24 mouse cellular contexts compared by ENCODE assay signal in genomic region chr2:21810431-21810830, GRCm38 (mm10).
"Had no signal": no experiment of that assay in that cellular context is flagged by ENCODE, and none has a peak within 500 bp of the region (broad histone marks: within the 10 kb centered on the region; RNA-seq: fewer than 3 reads in every experiment).

No protein-coding gene starts in this region.

- ATAC-seq: hindbrain, embryonic 16.5 days; inflammation-experienced regulatory T-cells, adult 6 months; intestine, embryonic 15.5 days; intestine, postnatal 0 days had no signal

- H3K27ac ChIP-seq: gastrocnemius, adult 2 months; heart, embryonic 10.5 days; hindbrain, embryonic 10.5 days; hindbrain, embryonic 13.5 days; intestine, embryonic 15.5 days; layer of hippocampus, adult 2 months; left cerebral cortex, adult 2 months; limb, embryonic 10.5 days; limb, embryonic 12.5 days had no signal

- DNase-seq: gastrocnemius, adult 2 months; gastrocnemius, postnatal 10 days; gastrocnemius, postnatal 25 days; heart, adult 18-20 months; heart, postnatal 10 days; heart, postnatal 4 days; kidney, adult 18-20 months; kidney, adult 8-10 months; kidney, postnatal 10 days; kidney, postnatal 25 days; kidney, postnatal 4 days; liver had no signal

- H3K36me3 ChIP-seq: heart, embryonic 10.5 days; heart, embryonic 12.5 days; hindbrain, embryonic 10.5 days; hindbrain, embryonic 13.5 days; intestine, embryonic 15.5 days; limb, embryonic 10.5 days; limb, embryonic 12.5 days had no signal

- H3K9me3 ChIP-seq: heart, embryonic 10.5 days; heart, embryonic 12.5 days; hindbrain, embryonic 10.5 days; hindbrain, embryonic 13.5 days; intestine, embryonic 15.5 days; limb, embryonic 10.5 days; limb, embryonic 12.5 days had no signal

- H3K4me1 ChIP-seq: heart, embryonic 10.5 days; heart, embryonic 12.5 days; hindbrain, embryonic 10.5 days; hindbrain, embryonic 13.5 days; intestine, embryonic 15.5 days; limb, embryonic 10.5 days; limb, embryonic 12.5 days had no signal

- H3K4me3 ChIP-seq: gastrocnemius, adult 2 months; heart, embryonic 10.5 days; heart, embryonic 12.5 days; hindbrain, embryonic 10.5 days; hindbrain, embryonic 13.5 days; intestine, embryonic 15.5 days; layer of hippocampus, adult 2 months; left cerebral cortex, adult 2 months; limb, embryonic 10.5 days; limb, embryonic 12.5 days had no signal

- H3K9ac ChIP-seq: heart, embryonic 12.5 days; hindbrain, embryonic 13.5 days; intestine, embryonic 15.5 days; limb, embryonic 12.5 days had no signal

- H3K27me3 ChIP-seq: heart, embryonic 12.5 days; hindbrain, embryonic 13.5 days; intestine, embryonic 15.5 days; limb, embryonic 12.5 days had no signal

- H3K4me2 ChIP-seq: heart, embryonic 12.5 days; hindbrain, embryonic 13.5 days; intestine, embryonic 15.5 days; limb, embryonic 12.5 days had no signal
